Mouse (Mus musculus): ENCODE results near the gene Bbc3. TPM values are rescaled to one million over a fixed set of nuclear protein-coding genes. Genes with fewer than 3 reads are reported as not detected.

Gene Bbc3
- polyA plus RNA-seq, 1 experiment from 2014 or later, result 3.7 TPM

DNA sequence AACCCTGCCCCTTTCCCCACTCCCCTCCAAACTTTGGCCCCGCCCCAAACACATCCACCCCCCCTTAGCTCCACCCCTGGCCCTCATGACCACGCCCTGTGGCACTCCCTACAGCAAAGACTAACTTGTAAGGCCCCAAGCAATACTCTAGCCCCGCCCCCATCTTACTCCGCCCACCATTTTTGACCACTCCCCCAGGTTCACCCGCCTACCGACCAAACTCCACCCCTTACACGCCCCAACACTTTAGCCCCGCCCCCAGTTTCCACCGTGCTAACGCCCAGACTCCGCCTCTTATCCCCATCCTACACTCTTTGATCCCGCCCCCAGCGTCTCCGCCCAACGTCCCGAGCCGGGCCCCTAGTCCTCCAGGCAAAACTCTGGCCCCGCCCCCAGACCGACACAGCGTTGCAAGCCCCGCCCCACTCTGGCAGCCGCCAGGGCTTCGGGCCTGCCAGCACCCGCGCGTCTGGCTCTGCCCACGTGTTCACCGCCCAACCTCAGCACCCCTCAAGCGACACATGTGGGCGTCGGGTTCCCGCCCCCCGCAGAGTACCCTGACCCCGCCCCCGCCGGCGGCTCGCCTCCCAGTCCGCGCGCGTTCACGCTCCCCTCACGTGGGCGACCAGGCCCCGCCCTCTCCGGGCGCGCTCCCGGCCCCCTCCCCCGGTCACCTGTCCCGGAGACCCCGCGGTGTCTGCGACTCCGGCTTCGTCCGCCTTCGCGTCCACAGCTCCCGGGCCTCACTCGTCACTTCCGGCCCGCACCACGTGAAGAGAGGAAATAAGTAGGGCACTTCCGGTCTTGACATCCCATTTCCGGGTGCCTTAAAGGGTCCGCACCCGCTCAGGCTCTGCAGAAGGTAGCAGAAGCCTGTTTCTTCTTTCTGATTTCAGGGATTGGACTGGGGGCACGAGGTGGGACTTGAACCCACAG lies 21.9 kb upstream of the Bbc3 start, which contains the start of gene Ccdc9:
TSS of gene Ccdc9 (minus strand) at position 770 of the 936 bp plus-strand sequence.
- H3K4me1 ChIP-seq (ENCODE audit: control insufficient read depth, insufficient read depth, low read length), result peaks cover 7% of the 10 kb centered on the region; the same call in 1 of the 2 replicates
- peak within 1 kb of the TSS; percentile 80 for H3K4me3 ChIP-seq (replicated peaks; ENCODE audit: low read length)
- H3K36me3 ChIP-seq (ENCODE audit: control insufficient read depth, insufficient read depth, low read length), result peaks cover 6% of the 10 kb centered on the region; the same call in 1 of the 2 replicates
- peak within 1 kb of the TSS; percentile 99 for H3K27ac ChIP-seq (ENCODE audit: low read length)
- peak; percentile 92 for ATAC-seq (ENCODE audit: insufficient read depth, low FRiP score)
- WGBS, result under 1% methylated on average over 65 of the region's 70 CpGs
- no peaks in the 10 kb centered on the region for H3K27me3 ChIP-seq (ENCODE audit: control insufficient read depth, insufficient read depth, low read length)
- H3K9ac ChIP-seq (ENCODE audit: low read length), result peak within 1 kb of the TSS; percentile 91
- H3K4me2 ChIP-seq (ENCODE audit: low read depth, low read length), result peak within 1 kb of the TSS; percentile 56
- no peaks in the 10 kb centered on the region for H3K9me3 ChIP-seq (replicated peaks; ENCODE audit: control insufficient read depth, low read length)

DNA sequence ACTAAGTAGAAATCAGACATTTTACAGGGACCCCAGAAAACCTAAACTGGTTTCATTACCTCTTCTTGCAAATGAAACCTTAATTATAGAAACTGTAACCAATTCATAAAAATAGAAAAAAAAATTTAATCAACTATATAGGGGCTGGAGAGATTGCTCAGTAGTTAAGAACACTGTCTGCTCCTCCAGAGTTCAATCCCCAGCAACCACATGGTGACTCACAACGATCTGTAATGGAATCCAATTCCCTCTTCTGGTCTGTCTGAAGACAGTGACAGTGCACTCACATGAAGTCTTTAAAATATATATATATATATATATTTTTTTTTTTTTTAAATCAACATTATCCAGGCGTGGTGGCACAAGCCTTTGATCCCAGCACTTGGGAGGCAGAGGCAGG lies 21.2 kb upstream of the Bbc3 start:
- 77% methylated on average over 2 of the region's 2 CpGs for WGBS
- no peaks in the 10 kb centered on the region for H3K9me3 ChIP-seq (replicated peaks; ENCODE audit: control insufficient read depth, low read length)
- no peak for ATAC-seq (ENCODE audit: insufficient read depth, low FRiP score)

DNA sequence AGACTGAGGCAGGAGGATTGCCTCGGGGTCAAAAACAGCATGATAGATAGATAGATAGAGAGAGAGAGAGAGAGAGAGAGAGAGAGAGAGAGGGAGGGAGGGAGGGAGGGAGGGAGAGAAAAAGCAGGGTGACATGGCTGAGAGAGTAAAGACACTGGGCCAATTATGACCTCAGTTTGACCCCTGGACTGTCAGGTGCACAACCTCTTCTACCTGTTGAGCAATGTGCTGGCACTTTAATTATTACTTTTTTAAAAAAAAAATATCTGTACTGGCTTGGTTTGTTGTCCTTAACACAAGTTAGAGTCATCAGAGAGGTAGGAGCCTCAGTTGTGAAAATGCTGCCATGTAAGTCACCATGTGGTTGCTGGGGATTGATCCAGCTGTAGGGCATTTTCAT lies 20.4 kb upstream of the Bbc3 start:
- H3K4me1 ChIP-seq (ENCODE audit: control insufficient read depth, insufficient read depth, low read length), result peaks cover 7% of the 10 kb centered on the region; the same call in 1 of the 2 replicates
- H3K27ac ChIP-seq (ENCODE audit: low read length), result no peak overlapping the region
- ATAC-seq (ENCODE audit: insufficient read depth, low FRiP score), result no peak
- no peak overlapping the region for H3K4me3 ChIP-seq (replicated peaks; ENCODE audit: low read length)
- H3K9ac ChIP-seq (ENCODE audit: low read length), result no peak overlapping the region
- H3K4me2 ChIP-seq (ENCODE audit: low read depth, low read length), result no peak overlapping the region
- 0 out of 2 replicates have a peak, but pooled peaks cover under 1% of the 10 kb centered on the region for H3K36me3 ChIP-seq (ENCODE audit: control insufficient read depth, insufficient read depth, low read length)
- 58% methylated on average over 1 of the region's 1 CpGs for WGBS
- H3K27me3 ChIP-seq (ENCODE audit: control insufficient read depth, insufficient read depth, low read length), result no peaks in the 10 kb centered on the region
- no peaks in the 10 kb centered on the region for H3K9me3 ChIP-seq (replicated peaks; ENCODE audit: control insufficient read depth, low read length)

More for the DNA sequence above, 21.2 kb upstream of the Bbc3 start:
- Histone ChIP-seq H3K4me2 (ENCODE audit: low read depth, low read length) (peak overlapping the region; percentile 56), H3K36me3 (ENCODE audit: control insufficient read depth, insufficient read depth, low read length) (peaks cover 6% of the 10 kb centered on the region; the same call in 1 of the 2 replicates), H3K9ac (ENCODE audit: low read length) (peak overlapping the region; percentile 91), H3K4me3 (replicated peaks; ENCODE audit: low read length) (peak overlapping the region; percentile 80), H3K27ac (ENCODE audit: low read length) (peak overlapping the region; percentile 99), H3K4me1 (ENCODE audit: control insufficient read depth, insufficient read depth, low read length) (peaks cover 7% of the 10 kb centered on the region; the same call in 1 of the 2 replicates), H3K27me3 (ENCODE audit: control insufficient read depth, insufficient read depth, low read length) (no peaks in the 10 kb centered on the region)

DNA sequence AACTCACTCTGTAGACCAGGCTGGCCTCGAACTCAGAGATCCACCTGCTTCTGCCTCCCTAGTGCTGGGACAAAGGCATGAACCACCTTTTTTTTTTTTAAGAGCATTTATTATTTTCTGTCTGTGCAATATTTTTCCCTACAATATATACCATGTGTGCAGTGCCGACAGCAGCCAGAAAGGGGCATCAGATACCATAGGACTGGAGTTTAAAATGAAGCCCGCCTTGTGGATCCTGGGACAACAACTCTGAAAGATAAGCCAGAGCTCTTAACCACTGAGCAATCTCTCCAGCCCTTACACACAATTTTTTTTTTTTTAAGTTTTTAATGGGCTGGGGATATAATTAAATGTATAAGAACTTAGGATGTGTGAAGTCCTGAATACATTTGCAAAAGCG lies 13.8 kb upstream of the Bbc3 start:
- H3K36me3 ChIP-seq (ENCODE audit: control insufficient read depth, insufficient read depth, low read length), result no peaks in the 10 kb centered on the region
- peak overlapping the region; percentile 93 for H3K4me2 ChIP-seq (ENCODE audit: low read depth, low read length)
- H3K9ac ChIP-seq (ENCODE audit: low read length), result no peak overlapping the region
- no peaks in the 10 kb centered on the region for H3K27me3 ChIP-seq (ENCODE audit: control insufficient read depth, insufficient read depth, low read length)
- no peak overlapping the region for H3K27ac ChIP-seq (ENCODE audit: low read length)
- no peaks in the 10 kb centered on the region for H3K9me3 ChIP-seq (replicated peaks; ENCODE audit: control insufficient read depth, low read length)
- H3K4me3 ChIP-seq (replicated peaks; ENCODE audit: low read length), result peak overlapping the region; percentile 65; the same call in 1 of the 2 replicates
- H3K4me1 ChIP-seq (ENCODE audit: control insufficient read depth, insufficient read depth, low read length), result peaks cover 18% of the 10 kb centered on the region
- ATAC-seq (ENCODE audit: insufficient read depth, low FRiP score), result no peak
- 24% methylated on average over 4 of the region's 4 CpGs for WGBS

DNA sequence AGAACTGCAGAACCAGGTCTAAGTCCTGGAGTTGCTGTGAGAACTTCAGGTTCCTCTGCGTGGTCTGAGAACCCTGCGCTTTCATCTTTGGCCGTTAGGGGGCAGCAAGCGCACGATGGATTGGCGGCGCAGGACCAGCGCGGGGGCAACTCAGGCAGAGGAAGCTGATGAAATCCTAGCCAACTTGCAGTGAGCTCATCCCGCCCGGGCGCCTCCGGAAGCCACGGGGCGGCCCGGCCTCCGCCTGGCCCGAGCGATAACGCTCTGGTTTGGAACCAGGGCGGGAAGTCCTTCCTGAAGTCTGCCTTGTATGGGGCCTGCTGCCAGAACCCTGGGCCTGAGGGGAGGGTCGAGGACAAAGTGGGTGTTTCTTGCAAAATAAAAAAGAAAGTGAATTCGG lies 13.4 kb upstream of the Bbc3 start:
- peak overlapping the region; percentile 93 for H3K27ac ChIP-seq (ENCODE audit: low read length)
- WGBS, result under 1% methylated on average over 23 of the region's 23 CpGs
- H3K27me3 ChIP-seq (ENCODE audit: control insufficient read depth, insufficient read depth, low read length), result no peaks in the 10 kb centered on the region

DNA sequence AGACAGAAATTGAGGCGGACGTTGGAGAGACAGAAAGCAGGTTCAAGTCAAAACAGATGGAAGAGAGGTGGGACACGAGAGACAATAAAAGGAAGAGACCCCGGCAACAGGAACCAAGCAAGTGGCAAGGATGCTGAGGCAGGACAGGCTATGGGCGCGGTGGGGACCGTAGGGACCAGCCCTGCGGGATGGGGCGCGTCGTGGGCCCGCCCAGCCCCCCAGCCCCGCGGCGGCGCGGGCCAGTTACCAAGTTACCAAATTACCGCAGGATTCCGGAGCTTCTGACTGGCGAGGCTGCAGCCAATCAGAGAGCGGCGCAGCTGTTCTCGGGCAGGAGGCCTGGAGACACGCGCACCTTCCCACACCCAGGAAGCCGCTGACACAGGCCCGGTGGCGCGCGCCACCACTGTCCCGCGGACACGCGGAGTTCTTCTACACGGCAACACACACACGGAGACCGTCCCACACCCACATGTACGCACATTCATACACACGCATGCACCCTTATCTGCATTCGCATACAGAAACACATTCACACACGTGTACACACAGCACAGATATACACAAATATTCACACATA lies 12.8 kb upstream of the Bbc3 start:
- Histone ChIP-seq H3K9me3 (replicated peaks; ENCODE audit: control insufficient read depth, low read length) (no peaks in the 10 kb centered on the region), H3K4me1 (ENCODE audit: control insufficient read depth, insufficient read depth, low read length) (peaks cover 24% of the 10 kb centered on the region), H3K4me3 (replicated peaks; ENCODE audit: low read length) (peak overlapping the region; percentile 65), H3K27ac (ENCODE audit: low read length) (peak overlapping the region; percentile 93), H3K9ac (ENCODE audit: low read length) (peak overlapping the region; percentile 74), H3K27me3 (ENCODE audit: control insufficient read depth, insufficient read depth, low read length) (no peaks in the 10 kb centered on the region), H3K36me3 (ENCODE audit: control insufficient read depth, insufficient read depth, low read length) (no peaks in the 10 kb centered on the region), H3K4me2 (ENCODE audit: low read depth, low read length) (peak overlapping the region; percentile 93)
- ATAC-seq (ENCODE audit: insufficient read depth, low FRiP score), result peak; percentile 75
- WGBS, result under 1% methylated on average over 41 of the region's 41 CpGs

More for the DNA sequence above, 13.4 kb upstream of the Bbc3 start:
- peak; percentile 87 for ATAC-seq (ENCODE audit: insufficient read depth, low FRiP score)
- H3K36me3 ChIP-seq (ENCODE audit: control insufficient read depth, insufficient read depth, low read length), result no peaks in the 10 kb centered on the region
- peak overlapping the region; percentile 93 for H3K4me2 ChIP-seq (ENCODE audit: low read depth, low read length)
- H3K9ac ChIP-seq (ENCODE audit: low read length), result peak overlapping the region; percentile 74
- H3K4me1 ChIP-seq (ENCODE audit: control insufficient read depth, insufficient read depth, low read length), result peaks cover 20% of the 10 kb centered on the region
- no peaks in the 10 kb centered on the region for H3K9me3 ChIP-seq (replicated peaks; ENCODE audit: control insufficient read depth, low read length)
- H3K4me3 ChIP-seq (replicated peaks; ENCODE audit: low read length), result peak overlapping the region; percentile 65

DNA sequence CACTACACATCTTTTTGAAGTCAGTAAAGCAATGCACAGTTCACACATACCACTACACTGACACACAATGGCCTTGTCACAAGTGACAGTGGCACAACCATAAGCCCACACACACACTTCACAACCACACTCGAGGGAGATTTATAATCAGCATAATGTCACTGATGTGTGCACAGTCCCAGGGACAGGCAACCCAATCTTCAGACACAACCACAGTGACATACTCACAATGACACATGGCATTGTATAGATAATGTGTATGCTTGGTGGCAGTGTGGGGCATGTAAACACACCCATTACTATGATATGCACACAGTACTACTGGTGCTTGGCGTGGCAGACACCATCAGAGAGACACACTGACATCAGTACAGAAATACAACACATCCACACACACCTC lies 12.0 kb upstream of the Bbc3 start:
- Histone ChIP-seq H3K9ac (ENCODE audit: low read length) (peak overlapping the region; percentile 34; the same call in 1 of the 2 replicates), H3K4me3 (replicated peaks; ENCODE audit: low read length) (no peak overlapping the region), H3K9me3 (replicated peaks; ENCODE audit: control insufficient read depth, low read length) (no peaks in the 10 kb centered on the region), H3K27ac (ENCODE audit: low read length) (peak overlapping the region; percentile 77), H3K4me2 (ENCODE audit: low read depth, low read length) (peak overlapping the region; percentile 93; the same call in 1 of the 2 replicates), H3K4me1 (ENCODE audit: control insufficient read depth, insufficient read depth, low read length) (peaks cover 24% of the 10 kb centered on the region), H3K36me3 (ENCODE audit: control insufficient read depth, insufficient read depth, low read length) (no peaks in the 10 kb centered on the region), H3K27me3 (ENCODE audit: control insufficient read depth, insufficient read depth, low read length) (no peaks in the 10 kb centered on the region)
- no peak; the same call in 1 of the 2 replicates for ATAC-seq (ENCODE audit: insufficient read depth, low FRiP score)
- 36% methylated on average over 2 of the region's 2 CpGs for WGBS

DNA sequence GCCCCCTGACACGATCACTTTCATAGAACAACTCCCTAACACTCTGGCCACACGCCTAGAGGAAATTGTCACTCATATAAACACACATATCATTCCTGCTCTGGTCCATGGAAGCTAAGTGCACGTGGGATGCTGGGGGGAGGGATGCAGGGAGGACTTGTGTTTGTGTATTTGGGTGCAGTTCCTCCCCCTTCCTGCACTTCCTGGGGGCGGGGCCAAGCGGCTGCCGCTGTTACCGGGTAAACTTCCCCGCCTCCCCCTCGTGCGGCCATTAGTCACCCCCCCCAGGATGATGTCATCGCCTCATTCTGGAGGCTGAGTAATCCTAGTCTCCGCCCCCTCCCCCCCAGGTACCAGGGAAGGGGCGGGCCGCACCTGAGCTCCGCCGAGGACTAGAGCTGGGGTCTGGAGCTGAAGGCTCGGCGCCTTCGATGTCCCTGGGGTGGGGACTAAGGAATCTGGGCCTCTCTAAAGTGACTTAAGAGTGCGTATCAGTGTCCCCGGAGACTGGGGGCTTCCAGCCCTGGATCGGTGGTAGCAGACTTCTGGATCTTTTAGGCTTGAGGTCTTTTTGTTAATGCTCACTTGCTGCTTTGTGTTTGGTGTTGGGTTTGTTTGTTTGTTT lies 11.3 kb upstream of the Bbc3 start:
- Histone ChIP-seq H3K9ac (ENCODE audit: low read length) (peak overlapping the region; percentile 68), H3K9me3 (replicated peaks; ENCODE audit: control insufficient read depth, low read length) (no peaks in the 10 kb centered on the region), H3K36me3 (ENCODE audit: control insufficient read depth, insufficient read depth, low read length) (no peaks in the 10 kb centered on the region), H3K4me1 (ENCODE audit: control insufficient read depth, insufficient read depth, low read length) (peaks cover 24% of the 10 kb centered on the region), H3K27ac (ENCODE audit: low read length) (peak overlapping the region; percentile 77), H3K4me3 (replicated peaks; ENCODE audit: low read length) (peak overlapping the region; percentile 39), H3K4me2 (ENCODE audit: low read depth, low read length) (peak overlapping the region; percentile 70), H3K27me3 (ENCODE audit: control insufficient read depth, insufficient read depth, low read length) (no peaks in the 10 kb centered on the region)
- under 1% methylated on average over 22 of the region's 22 CpGs for WGBS
- ATAC-seq (ENCODE audit: insufficient read depth, low FRiP score), result peak; percentile 27

All from stomach, embryonic 16.5 days (tissue).